Mouse (Mus musculus): ENCODE data around the gene Slc6a8. TPM values are rescaled to one million over a fixed set of nuclear protein-coding genes. Genes with fewer than 3 reads are reported as not detected.

Gene Slc6a8
- total and polyA plus RNA-seq, 3 experiments: 2.1 to 9.9 (median 4.1) TPM

DNA sequence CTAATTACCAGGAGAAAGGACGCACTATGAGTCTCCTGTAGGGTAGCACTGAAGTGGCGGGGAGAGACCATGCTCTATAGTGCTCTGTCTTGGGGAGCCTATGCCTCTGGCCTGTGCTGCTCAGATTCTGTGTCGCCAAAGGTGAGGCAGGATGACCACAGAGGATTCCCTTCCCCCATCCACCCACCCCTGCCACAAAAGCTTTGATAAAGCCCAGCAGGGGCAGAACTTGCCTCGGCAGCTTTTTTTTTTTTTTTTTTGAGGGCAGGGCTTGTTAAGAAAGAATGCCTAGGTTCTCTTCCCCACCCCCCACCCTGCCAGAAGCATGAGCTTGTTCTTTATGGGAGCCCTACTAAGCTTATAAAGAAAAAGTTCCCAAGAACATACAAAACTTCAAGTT lies 27.8 kb upstream of the Slc6a8 start:
- Histone ChIP-seq H3K4me1 (ENCODE audit: insufficient read depth, low read depth, low read length) (no peaks in the 10 kb centered on the region), H3K4me3 (ENCODE audit: low read depth, low read length) (no peak overlapping the region), H3K27me3 (ENCODE audit: insufficient read depth, low read length) (0 out of 2 replicates have a peak, but pooled peaks cover 4% of the 10 kb centered on the region), H3K9me3 (replicated peaks) (no peaks in the 10 kb centered on the region), H3K36me3 (replicated peaks) (no peaks in the 10 kb centered on the region)
- no peak for ATAC-seq (ENCODE audit: extremely low read depth, insufficient number of reproducible peaks, low FRiP score, poor library complexity, severe bottlenecking)
- no peak for DNase-seq (ENCODE audit: low spot score)
- no peak for TF ChIP-seq POLR2AphosphoS5 (IDR thresholded peaks at IDR 0.05; ENCODE audit: insufficient replicate concordance, low read depth, low read length)
- TF ChIP-seq CTCF (IDR thresholded peaks at IDR 0.05; ENCODE audit: low read depth, low read length): no peak
- no peak for TF ChIP-seq GATA2 (IDR thresholded peaks at IDR 0.05; ENCODE audit: borderline replicate concordance, low read depth, low read length)

DNA sequence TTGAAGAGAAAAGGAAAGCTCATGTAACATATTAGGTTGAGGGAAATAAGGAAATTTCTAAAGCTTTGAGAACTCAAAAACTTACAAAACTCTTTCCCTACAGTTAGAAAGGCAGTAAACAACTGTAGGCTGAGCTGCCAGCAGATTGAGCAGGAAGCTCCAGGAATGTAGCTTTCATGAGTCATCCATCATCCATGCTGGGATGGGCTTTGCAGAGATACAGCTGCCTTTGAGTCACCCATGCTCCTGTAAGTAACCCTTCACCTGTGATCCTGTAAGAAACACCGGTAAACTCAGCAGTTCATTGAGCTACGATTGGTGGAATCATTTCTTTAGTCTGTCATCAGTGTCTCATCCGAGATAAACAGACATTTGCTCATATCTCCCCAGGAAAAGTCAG lies 22.1 kb upstream of the Slc6a8 start:
- Histone ChIP-seq H3K9me3 (replicated peaks) (no peaks in the 10 kb centered on the region), H3K36me3 (replicated peaks) (no peaks in the 10 kb centered on the region), H3K4me1 (ENCODE audit: insufficient read depth, low read depth, low read length) (no peaks in the 10 kb centered on the region), H3K4me3 (ENCODE audit: low read depth, low read length) (no peak overlapping the region), H3K27me3 (ENCODE audit: insufficient read depth, low read length) (no peaks in the 10 kb centered on the region; the same call in 1 of the 2 replicates)
- TF ChIP-seq GATA2 (IDR thresholded peaks at IDR 0.05; ENCODE audit: borderline replicate concordance, low read depth, low read length): no peak
- TF ChIP-seq GATA1 (IDR thresholded peaks at IDR 0.05; ENCODE audit: borderline replicate concordance, low read length): no peak
- TF ChIP-seq POLR2AphosphoS5 (IDR thresholded peaks at IDR 0.05; ENCODE audit: insufficient replicate concordance, low read depth, low read length): no peak
- no peak for TF ChIP-seq TAL1 (conservative IDR thresholded peaks at IDR 0.05; ENCODE audit: low read depth, low read length)
- TF ChIP-seq CTCF (IDR thresholded peaks at IDR 0.05; ENCODE audit: low read depth, low read length): no peak
- DNase-seq (ENCODE audit: low spot score) (no peak), ATAC-seq (ENCODE audit: extremely low read depth, insufficient number of reproducible peaks, low FRiP score, poor library complexity, severe bottlenecking) (no peak)

DNA sequence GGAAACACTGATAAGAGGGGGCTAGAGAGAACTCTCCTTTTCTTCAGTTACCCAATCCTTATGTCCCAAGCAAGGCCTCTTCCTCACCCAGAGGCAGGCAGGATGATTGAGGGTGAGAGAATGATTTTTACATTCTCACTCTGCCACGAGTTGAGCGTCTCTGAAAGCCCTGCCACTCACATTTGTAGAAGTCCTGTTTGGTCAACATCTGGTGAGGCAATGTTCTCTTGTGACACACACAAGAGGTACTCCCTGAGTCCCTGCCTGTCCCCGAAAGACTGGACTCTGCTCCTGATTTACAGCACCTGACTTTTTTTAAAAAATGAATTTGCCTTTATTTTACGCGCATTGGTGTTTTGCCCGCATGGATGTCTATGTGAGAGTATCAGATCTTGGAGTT lies 19.6 kb upstream of the Slc6a8 start:
- H3K4me1 ChIP-seq (ENCODE audit: insufficient read depth, low read depth, low read length): no peaks in the 10 kb centered on the region
- H3K4me3 ChIP-seq (ENCODE audit: low read depth, low read length): no peak overlapping the region
- ATAC-seq (ENCODE audit: extremely low read depth, insufficient number of reproducible peaks, low FRiP score, poor library complexity, severe bottlenecking): no peak
- DNase-seq (ENCODE audit: low spot score): no peak
- TF ChIP-seq GATA2 (IDR thresholded peaks at IDR 0.05; ENCODE audit: borderline replicate concordance, low read depth, low read length) (no peak), POLR2AphosphoS5 (IDR thresholded peaks at IDR 0.05; ENCODE audit: insufficient replicate concordance, low read depth, low read length) (no peak), TAL1 (conservative IDR thresholded peaks at IDR 0.05; ENCODE audit: low read depth, low read length) (no peak), GATA1 (IDR thresholded peaks at IDR 0.05; ENCODE audit: borderline replicate concordance, low read length) (no peak), CTCF (IDR thresholded peaks at IDR 0.05; ENCODE audit: low read depth, low read length) (no peak)
- H3K27me3 ChIP-seq (ENCODE audit: insufficient read depth, low read length): no peaks in the 10 kb centered on the region; the same call in 1 of the 2 replicates
- no peaks in the 10 kb centered on the region for H3K36me3 ChIP-seq (replicated peaks)
- no peaks in the 10 kb centered on the region for H3K9me3 ChIP-seq (replicated peaks)

- H3K4me3 ChIP-seq (ENCODE audit: low read depth, low read length): no peak overlapping the region
- no peaks in the 10 kb centered on the region for H3K36me3 ChIP-seq (replicated peaks)
- TF ChIP-seq GATA2 (IDR thresholded peaks at IDR 0.05; ENCODE audit: borderline replicate concordance, low read depth, low read length): no peak
- TF ChIP-seq CTCF (IDR thresholded peaks at IDR 0.05; ENCODE audit: low read depth, low read length): peak; percentile 82
- no peaks in the 10 kb centered on the region; the same call in 1 of the 2 replicates for H3K4me1 ChIP-seq (ENCODE audit: insufficient read depth, low read depth, low read length)
- ATAC-seq (ENCODE audit: extremely low read depth, insufficient number of reproducible peaks, low FRiP score, poor library complexity, severe bottlenecking) (no peak), DNase-seq (ENCODE audit: low spot score) (no peak)
- peaks cover under 1% of the 10 kb centered on the region; the same call in 1 of the 2 replicates for H3K27me3 ChIP-seq (ENCODE audit: insufficient read depth, low read length)
- no peaks in the 10 kb centered on the region for H3K9me3 ChIP-seq (replicated peaks)
Measured at GRCm38 (mm10) chrX:73654177-73654576, 18.8 kb upstream of the Slc6a8 start.

- DNase-seq (ENCODE audit: low spot score) (no peak), ATAC-seq (ENCODE audit: extremely low read depth, insufficient number of reproducible peaks, low FRiP score, poor library complexity, severe bottlenecking) (no peak)
- H3K9me3 ChIP-seq (replicated peaks): no peaks in the 10 kb centered on the region
- H3K36me3 ChIP-seq (replicated peaks): no peaks in the 10 kb centered on the region
- no peaks in the 10 kb centered on the region; the same call in 1 of the 2 replicates for H3K4me1 ChIP-seq (ENCODE audit: insufficient read depth, low read depth, low read length)
- no peak for TF ChIP-seq POLR2AphosphoS5 (IDR thresholded peaks at IDR 0.05; ENCODE audit: insufficient replicate concordance, low read depth, low read length)
- no peak for TF ChIP-seq GATA1 (IDR thresholded peaks at IDR 0.05; ENCODE audit: borderline replicate concordance, low read length)
- TF ChIP-seq CTCF (IDR thresholded peaks at IDR 0.05; ENCODE audit: low read depth, low read length): no peak
- peaks cover 6% of the 10 kb centered on the region; the same call in 1 of the 2 replicates for H3K27me3 ChIP-seq (ENCODE audit: insufficient read depth, low read length)
- H3K4me3 ChIP-seq (ENCODE audit: low read depth, low read length): no peak overlapping the region
Measured at GRCm38 (mm10) chrX:73655529-73655928, 17.4 kb upstream of the Slc6a8 start.

DNA sequence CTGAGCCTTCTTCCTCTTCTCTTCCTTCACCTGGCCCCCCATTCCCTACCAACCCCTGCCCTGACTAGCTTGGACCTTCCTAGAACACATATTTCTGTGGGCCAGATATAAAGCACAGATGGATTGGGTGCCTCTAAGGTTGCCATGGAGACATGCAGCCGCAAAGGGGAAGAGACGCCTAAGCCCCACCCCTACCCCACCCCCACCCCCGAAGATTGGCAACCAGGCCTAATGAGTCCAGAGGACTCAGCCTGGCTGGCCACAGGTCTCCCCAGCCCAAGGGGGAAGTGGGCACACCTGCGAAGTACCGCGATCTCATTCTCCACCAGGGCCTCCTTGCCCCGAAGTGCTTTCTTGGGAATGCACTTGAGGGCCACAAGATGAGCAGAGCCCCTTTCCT lies 14.6 kb upstream of the Slc6a8 start:
- TF ChIP-seq GATA2 (IDR thresholded peaks at IDR 0.05; ENCODE audit: borderline replicate concordance, low read depth, low read length) (no peak), CTCF (IDR thresholded peaks at IDR 0.05; ENCODE audit: low read depth, low read length) (no peak), GATA1 (IDR thresholded peaks at IDR 0.05; ENCODE audit: borderline replicate concordance, low read length) (no peak), TAL1 (conservative IDR thresholded peaks at IDR 0.05; ENCODE audit: low read depth, low read length) (no peak), POLR2AphosphoS5 (IDR thresholded peaks at IDR 0.05; ENCODE audit: insufficient replicate concordance, low read depth, low read length) (no peak)
- H3K9me3 ChIP-seq (replicated peaks): no peaks in the 10 kb centered on the region
- ATAC-seq (ENCODE audit: extremely low read depth, insufficient number of reproducible peaks, low FRiP score, poor library complexity, severe bottlenecking) (no peak), DNase-seq (ENCODE audit: low spot score) (no peak)
- peaks cover 6% of the 10 kb centered on the region; the same call in 1 of the 2 replicates for H3K27me3 ChIP-seq (ENCODE audit: insufficient read depth, low read length)
- no peaks in the 10 kb centered on the region for H3K36me3 ChIP-seq (replicated peaks)
- H3K4me1 ChIP-seq (ENCODE audit: insufficient read depth, low read depth, low read length): no peaks in the 10 kb centered on the region; the same call in 1 of the 2 replicates
- H3K4me3 ChIP-seq (ENCODE audit: low read depth, low read length): no peak overlapping the region
